Mouse (Mus musculus) heart, adult 2 months (tissue): ENCODE measurements around the gene Polr2c.

ENCODE experiments used
- CTCF ChIP-seq: fragments of 200-600 bp; IDR thresholded peaks from 2 replicates; pipeline ENCODE4 v1.8.1; 2022; ENCODE audit warnings: antibody characterized with exemption, mild to moderate bottlenecking, moderate library complexity
- EP300 ChIP-seq: fragments of 200-500 bp; IDR thresholded peaks from 2 replicates; pipeline ENCODE4 v1.6.1; 2011; ENCODE audit warnings: low read depth, low read length, control low read depth; ENCODE audit not compliant: insufficient read depth
- POLR2A ChIP-seq: fragments of 200-500 bp; IDR thresholded peaks from 2 replicates; pipeline ENCODE4 v1.6.1; 2011; ENCODE audit warnings: mild to moderate bottlenecking, low read depth, low read length, control low read depth; ENCODE audit not compliant: insufficient read depth

GRCm38 (mm10) chr8:94914701-94915101 lies 57.5 kb downstream of the Polr2c start:
- TF ChIP-seq POLR2A (no peak), CTCF (no peak), EP300 (no peak)
